Mouse (Mus musculus): ENCODE data around the gene Trank1.

Trank1 gene

GRCm38 (mm10) chr9:111311031-111311842 lies at the start of gene Trank1:
Trank1 (plus strand) TSS chr9:111311739.
- TF ChIP-seq GATA4 (IDR thresholded peaks at IDR 0.05; ENCODE audit: insufficient replicate concordance, low read length) = no peak

GRCm38 (mm10) chr9:111267998-111268397 lies 43.5 kb upstream of the Trank1 start:
- TF ChIP-seq GATA4 (IDR thresholded peaks at IDR 0.05; ENCODE audit: insufficient replicate concordance, low read length) = no peak

GRCm38 (mm10) chr9:111270606-111271005 lies 40.9 kb upstream of the Trank1 start:
- no peak for TF ChIP-seq GATA4 (IDR thresholded peaks at IDR 0.05; ENCODE audit: insufficient replicate concordance, low read length)

GRCm38 (mm10) chr9:111271056-111271433 lies 40.5 kb upstream of the Trank1 start:
- TF ChIP-seq GATA4 (IDR thresholded peaks at IDR 0.05; ENCODE audit: insufficient replicate concordance, low read length) = no peak

GRCm38 (mm10) chr9:111271434-111272160 lies 39.9 kb upstream of the Trank1 start, which contains the start of the genes Mlh1 and Epm2aip1:
Mlh1 (minus strand) TSS chr9:111271791.
Epm2aip1 (plus strand) TSS chr9:111271929.
- TF ChIP-seq GATA4 (IDR thresholded peaks at IDR 0.05; ENCODE audit: insufficient replicate concordance, low read length) = no peak; the same call in 1 of the 2 replicates

- no peak for TF ChIP-seq GATA4 (IDR thresholded peaks at IDR 0.05; ENCODE audit: insufficient replicate concordance, low read length)
Measured at GRCm38 (mm10) chr9:111272356-111272755, 39.2 kb upstream of the Trank1 start.

- no peak for TF ChIP-seq GATA4 (IDR thresholded peaks at IDR 0.05; ENCODE audit: insufficient replicate concordance, low read length)
Measured at GRCm38 (mm10) chr9:111272996-111273785, 38.3 kb upstream of the Trank1 start.

- no peak for TF ChIP-seq GATA4 (IDR thresholded peaks at IDR 0.05; ENCODE audit: insufficient replicate concordance, low read length)
Measured at GRCm38 (mm10) chr9:111273958-111274357, 37.6 kb upstream of the Trank1 start.

GRCm38 (mm10) chr9:111275156-111275555 lies 36.4 kb upstream of the Trank1 start:
- TF ChIP-seq GATA4 (IDR thresholded peaks at IDR 0.05; ENCODE audit: insufficient replicate concordance, low read length) = no peak

- TF ChIP-seq GATA4 (IDR thresholded peaks at IDR 0.05; ENCODE audit: insufficient replicate concordance, low read length) = no peak
Measured at GRCm38 (mm10) chr9:111285061-111285460, 26.5 kb upstream of the Trank1 start.

GRCm38 (mm10) chr9:111285676-111286075 lies 25.9 kb upstream of the Trank1 start:
- no peak for TF ChIP-seq GATA4 (IDR thresholded peaks at IDR 0.05; ENCODE audit: insufficient replicate concordance, low read length)

- TF ChIP-seq GATA4 (IDR thresholded peaks at IDR 0.05; ENCODE audit: insufficient replicate concordance, low read length) = no peak
Measured at GRCm38 (mm10) chr9:111286468-111286867, 25.1 kb upstream of the Trank1 start.

- TF ChIP-seq GATA4 (IDR thresholded peaks at IDR 0.05; ENCODE audit: insufficient replicate concordance, low read length) = no peak
Measured at GRCm38 (mm10) chr9:111287956-111288355, 23.6 kb upstream of the Trank1 start.

- no peak for TF ChIP-seq GATA4 (IDR thresholded peaks at IDR 0.05; ENCODE audit: insufficient replicate concordance, low read length)
Measured at GRCm38 (mm10) chr9:111289294-111289831, 22.2 kb upstream of the Trank1 start.

GRCm38 (mm10) chr9:111289832-111290339 lies 21.7 kb upstream of the Trank1 start:
- no peak for TF ChIP-seq GATA4 (IDR thresholded peaks at IDR 0.05; ENCODE audit: insufficient replicate concordance, low read length)
